Mouse (Mus musculus) heart, embryonic 13.5 days (tissue): ENCODE results near the gene Pgp. TPM values are rescaled to one million over a fixed set of nuclear protein-coding genes. Genes with fewer than 3 reads are reported as not detected.

Source experiments
- ATAC-seq: fragments of 200-750 bp; cut with Nextera tagmentation; 2 replicates; pipeline ENCODE4 v1.8.0; 2017; ENCODE audit warnings: moderate TSS enrichment; ENCODE audit not compliant: insufficient number of reproducible peaks, low FRiP score, low TSS enrichment; ENCODE audit errors: extremely low read depth
- H3K27ac ChIP-seq: fragments of 300-500 bp; sonication (generic); replicated peaks from 2 replicates; pipeline ENCODE4 v1.5.1; 2015; ENCODE audit warnings: moderate library complexity, mild to moderate bottlenecking, inconsistent platforms
- H3K27me3 ChIP-seq: fragments of 300-500 bp; sonication (generic); replicated peaks from 2 replicates; pipeline ENCODE4 v1.6.1; 2015; ENCODE audit warnings: mild to moderate bottlenecking, inconsistent platforms
- H3K36me3 ChIP-seq: fragments of 300-500 bp; sonication (generic); 2 replicates; pipeline ENCODE4 v1.6.1; 2015; ENCODE audit warnings: mild to moderate bottlenecking, inconsistent platforms
- H3K4me1 ChIP-seq: fragments of 300-500 bp; sonication (generic); 2 replicates; pipeline ENCODE4 v1.6.1; 2015; ENCODE audit warnings: inconsistent platforms
- H3K4me2 ChIP-seq: fragments of 300-500 bp; sonication (generic); 2 replicates; pipeline ENCODE4 v1.6.1; 2015; ENCODE audit warnings: inconsistent platforms, mild to moderate bottlenecking, moderate library complexity
- H3K4me3 ChIP-seq: fragments of 300-500 bp; sonication (generic); 2 replicates; pipeline ENCODE4 v1.5.1; 2015; ENCODE audit warnings: moderate library complexity, mild to moderate bottlenecking, inconsistent platforms
- H3K9ac ChIP-seq: fragments of 300-500 bp; sonication (generic); 2 replicates; pipeline ENCODE4 v1.6.1; 2015; ENCODE audit warnings: inconsistent platforms, mild to moderate bottlenecking, moderate library complexity
- H3K9me3 ChIP-seq: fragments of 300-500 bp; sonication (generic); 2 replicates; pipeline ENCODE4 v1.6.1; 2016; ENCODE audit warnings: inconsistent platforms
- WGBS: fragments of 180-500 bp; shearing (Covaris S2); methylation state at CpG from one replicate; pipeline ENCODE4 v1.1.7; 2015; ENCODE audit warnings: mixed read lengths; 5-methylcytosine and 5-hydroxymethylcytosine counted together
- polyA plus RNA-seq: library from polyadenylated mRNA; unstranded; fragments of >200 nt; fragmentation: Nextera tagmentation; extraction: Ambion mirVana; gene quantifications from 2 replicates; pipeline ENCODE4 v1.2.1, GENCODE M21; 2015

Pgp gene
- polyA plus RNA-seq, 1 experiment from 2014 or later: 61.3 TPM

DNA sequence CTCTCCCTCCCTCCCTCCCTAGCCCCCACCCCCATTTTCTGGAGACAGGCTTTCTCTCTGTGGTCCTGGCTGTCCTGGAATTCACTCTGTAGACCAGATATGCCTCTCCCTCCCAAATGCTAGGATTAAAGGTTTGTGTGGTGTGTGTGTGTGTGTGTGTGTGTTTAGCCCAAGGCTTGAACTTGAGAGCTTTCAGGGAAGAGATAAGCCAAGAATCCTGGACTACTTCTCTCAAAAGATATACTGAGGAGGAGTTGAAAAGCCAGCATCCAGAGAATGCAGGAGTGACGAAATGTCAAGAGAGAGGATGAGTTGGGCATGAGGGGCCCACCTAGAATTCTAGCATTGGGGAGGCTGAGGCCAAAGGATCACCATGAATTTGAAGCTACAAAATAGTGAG lies 7.3 kb upstream of the Pgp start:
- no peak for ATAC-seq
- Histone ChIP-seq H3K4me2 (peak overlapping the region; percentile 20; the same call in 1 of the 2 replicates), H3K4me3 (no peak overlapping the region), H3K4me1 (peaks cover 14% of the 10 kb centered on the region), H3K9me3 (no peaks in the 10 kb centered on the region), H3K9ac (0 out of 2 replicates have a peak overlapping the region, but pooled peaks have one; percentile 37), H3K27ac (peak overlapping the region; percentile 50; the same call in 1 of the 2 replicates), H3K27me3 (no peaks in the 10 kb centered on the region), H3K36me3 (no peaks in the 10 kb centered on the region)
- 50% methylated on average over 1 of the region's 1 CpGs for WGBS

DNA sequence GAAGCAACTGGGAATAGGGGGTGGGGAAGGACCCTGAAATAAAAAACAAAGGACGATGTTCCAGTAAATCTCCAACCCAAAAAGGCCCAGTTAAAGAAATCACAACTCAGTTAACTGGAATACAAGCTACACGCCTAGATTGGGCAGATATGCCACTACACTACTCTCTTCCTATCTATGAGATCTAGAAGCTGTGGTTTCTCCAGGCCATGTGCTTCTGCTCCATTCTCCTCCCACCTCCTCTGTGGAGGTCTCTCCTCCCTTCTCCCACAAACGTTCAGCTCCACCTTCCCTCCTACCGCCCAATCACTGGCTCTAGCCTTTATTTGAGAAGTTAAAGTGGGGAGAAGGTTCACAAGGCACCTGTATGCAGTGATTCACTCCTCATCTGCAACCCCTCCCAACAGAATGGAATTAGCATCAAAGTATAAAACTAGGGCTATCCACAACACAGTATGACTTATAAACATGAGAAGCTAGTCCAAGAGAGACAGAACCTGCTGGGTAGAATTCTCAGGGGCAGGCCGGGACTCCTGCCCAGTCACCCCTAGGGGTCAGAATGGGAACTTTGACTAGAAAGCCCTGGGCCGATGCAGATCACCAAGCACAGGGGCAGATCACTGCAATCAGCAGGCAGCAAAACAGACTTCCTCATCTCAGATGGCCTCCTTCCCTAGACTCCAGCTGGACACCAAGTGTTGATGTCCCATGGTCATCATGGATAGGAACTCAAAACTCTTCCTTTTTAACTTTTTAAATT lies 6.6 kb upstream of the Pgp start:
- Histone ChIP-seq H3K9ac (no peak overlapping the region), H3K4me2 (peak overlapping the region; percentile 20; the same call in 1 of the 2 replicates), H3K4me3 (no peak overlapping the region), H3K27ac (peak overlapping the region; percentile 16; the same call in 1 of the 2 replicates), H3K36me3 (no peaks in the 10 kb centered on the region), H3K9me3 (no peaks in the 10 kb centered on the region), H3K27me3 (no peaks in the 10 kb centered on the region), H3K4me1 (peaks cover 14% of the 10 kb centered on the region)
- ATAC-seq: no peak
- WGBS: 44% methylated on average over 6 of the region's 6 CpGs

- 93% methylated on average over 5 of the region's 5 CpGs for WGBS
- H3K36me3 ChIP-seq: peaks cover 11% of the 10 kb centered on the region
- ATAC-seq: no peak
- H3K9ac ChIP-seq: no peak overlapping the region
- H3K27ac ChIP-seq: no peak overlapping the region
- H3K4me2 ChIP-seq: no peak overlapping the region
- peaks cover 34% of the 10 kb centered on the region for H3K4me1 ChIP-seq
- no peak overlapping the region for H3K4me3 ChIP-seq
- H3K27me3 ChIP-seq: no peaks in the 10 kb centered on the region
- no peaks in the 10 kb centered on the region for H3K9me3 ChIP-seq
Measured at GRCm38 (mm10) chr17:24468636-24469246, 1.5 kb upstream of the Pgp start.

DNA sequence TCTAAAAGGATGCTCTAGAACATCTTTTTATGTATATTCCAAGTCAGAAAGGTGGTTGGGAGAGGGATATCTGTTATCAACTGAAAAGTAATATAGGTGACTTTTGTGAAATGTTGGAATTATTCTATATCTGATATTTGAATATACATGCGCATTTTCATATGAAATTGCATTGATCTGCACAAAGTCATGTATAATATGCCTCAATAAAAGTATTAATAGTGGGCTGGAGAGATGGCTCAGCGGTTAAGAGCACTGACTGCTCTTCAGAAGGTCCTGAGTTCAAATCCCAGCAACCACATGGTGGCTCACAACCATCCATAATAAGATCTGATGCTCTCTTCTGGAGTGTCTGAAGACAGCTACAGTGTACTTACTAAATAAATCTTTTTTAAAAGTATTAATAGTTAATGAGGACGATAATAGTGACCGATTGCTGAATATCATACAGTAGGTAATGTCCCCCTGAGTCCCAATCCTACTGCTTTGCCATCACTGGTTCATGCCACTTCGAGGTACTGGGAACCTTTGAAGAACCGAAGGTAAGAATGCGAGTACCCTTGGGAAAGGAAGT lies 769 bp upstream of the Pgp start:
- Histone ChIP-seq H3K4me2 (peak overlapping the region; percentile 100), H3K27me3 (no peaks in the 10 kb centered on the region), H3K27ac (peak overlapping the region; percentile 89), H3K36me3 (peaks cover 18% of the 10 kb centered on the region), H3K4me1 (peaks cover 40% of the 10 kb centered on the region), H3K9ac (peak overlapping the region; percentile 97), H3K4me3 (peak overlapping the region; percentile 95), H3K9me3 (no peaks in the 10 kb centered on the region)
- WGBS: 17% methylated on average over 7 of the region's 7 CpGs
- no peak for ATAC-seq

GRCm38 (mm10) chr17:24470701-24471527 lies 722 bp downstream of the Pgp start:
- Histone ChIP-seq H3K4me2 (peak overlapping the region; percentile 100), H3K27me3 (no peaks in the 10 kb centered on the region), H3K36me3 (peaks cover 33% of the 10 kb centered on the region), H3K4me3 (peak overlapping the region; percentile 95), H3K4me1 (peaks cover 42% of the 10 kb centered on the region), H3K9ac (peak overlapping the region; percentile 97), H3K9me3 (no peaks in the 10 kb centered on the region), H3K27ac (peak overlapping the region; percentile 89)
- peak; percentile 11; the same call in 1 of the 2 replicates for ATAC-seq
- under 1% methylated on average over 68 of the region's 68 CpGs for WGBS

DNA sequence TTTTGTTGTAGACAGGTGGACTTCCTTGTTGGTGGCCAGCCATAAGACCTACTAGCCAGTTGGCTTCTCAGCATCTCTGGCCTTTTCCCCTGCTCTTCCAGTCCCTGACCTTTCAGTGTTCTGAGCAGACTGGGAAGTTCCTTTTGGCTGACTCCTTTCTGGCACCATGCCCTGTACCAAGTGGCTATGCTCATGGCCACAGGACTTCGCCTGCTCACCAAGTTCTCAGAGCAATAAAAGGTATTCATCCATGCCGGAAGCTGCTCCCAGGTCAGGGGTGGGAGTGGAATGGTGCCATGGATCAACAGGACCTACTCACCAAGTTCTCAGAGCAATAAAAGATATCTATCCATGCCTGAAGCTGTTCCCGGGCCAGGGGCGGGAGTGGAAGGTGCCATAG lies 2.3 kb downstream of the Pgp start:
- peaks cover 48% of the 10 kb centered on the region for H3K36me3 ChIP-seq
- no peak for ATAC-seq

GRCm38 (mm10) chr17:24473612-24474275 lies 3.6 kb downstream of the Pgp start, which contains the start of gene Bricd5:
TSS of gene Bricd5 (plus strand) at chr17:24473884.
- Histone ChIP-seq H3K4me2 (peak within 1 kb of the TSS; percentile 100), H3K4me1 (peaks cover 52% of the 10 kb centered on the region), H3K9me3 (no peaks in the 10 kb centered on the region), H3K9ac (peak within 1 kb of the TSS; percentile 37), H3K27ac (no peak within 1 kb of the TSS), H3K36me3 (peaks cover 48% of the 10 kb centered on the region), H3K27me3 (no peaks in the 10 kb centered on the region), H3K4me3 (peak within 1 kb of the TSS; percentile 95; the same call in 1 of the 2 replicates)
- WGBS: 64% methylated on average over 6 of the region's 6 CpGs
- ATAC-seq: no peak

More for the DNA sequence above, 2.3 kb downstream of the Pgp start:
- peak overlapping the region; percentile 100 for H3K4me2 ChIP-seq
- no peak overlapping the region for H3K27ac ChIP-seq
- no peaks in the 10 kb centered on the region for H3K27me3 ChIP-seq
- H3K4me3 ChIP-seq: peak overlapping the region; percentile 95
- H3K9me3 ChIP-seq: no peaks in the 10 kb centered on the region
- peak overlapping the region; percentile 97 for H3K9ac ChIP-seq
- WGBS: 75% methylated on average over 4 of the region's 4 CpGs
- H3K4me1 ChIP-seq: peaks cover 43% of the 10 kb centered on the region

DNA sequence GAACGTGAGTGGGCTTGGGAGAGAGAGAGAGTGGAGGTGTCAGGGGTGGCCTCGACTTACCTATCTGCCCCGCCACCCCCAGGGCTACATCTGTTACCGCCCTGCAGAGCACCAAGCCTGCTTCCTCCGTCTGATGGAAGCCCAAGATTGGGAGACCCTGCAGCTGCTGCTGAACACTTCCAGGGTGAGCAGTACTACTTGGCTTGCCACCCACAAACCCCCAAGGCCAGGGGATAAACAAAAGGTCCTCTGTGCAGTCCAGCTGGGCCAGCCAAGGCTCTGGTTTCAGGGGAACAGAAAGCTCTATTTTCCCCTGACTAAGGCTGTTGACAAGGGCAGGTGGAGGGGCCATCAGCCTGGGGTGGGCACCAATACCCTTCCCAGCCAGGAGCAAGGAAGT lies 4.4 kb downstream of the Pgp start:
- WGBS: 73% methylated on average over 5 of the region's 5 CpGs
- Histone ChIP-seq H3K9ac (peak overlapping the region; percentile 24; the same call in 1 of the 2 replicates), H3K4me2 (no peak overlapping the region), H3K4me3 (no peak overlapping the region), H3K27me3 (no peaks in the 10 kb centered on the region), H3K9me3 (no peaks in the 10 kb centered on the region), H3K36me3 (peaks cover 48% of the 10 kb centered on the region), H3K4me1 (peaks cover 49% of the 10 kb centered on the region), H3K27ac (no peak overlapping the region)
- no peak for ATAC-seq

DNA sequence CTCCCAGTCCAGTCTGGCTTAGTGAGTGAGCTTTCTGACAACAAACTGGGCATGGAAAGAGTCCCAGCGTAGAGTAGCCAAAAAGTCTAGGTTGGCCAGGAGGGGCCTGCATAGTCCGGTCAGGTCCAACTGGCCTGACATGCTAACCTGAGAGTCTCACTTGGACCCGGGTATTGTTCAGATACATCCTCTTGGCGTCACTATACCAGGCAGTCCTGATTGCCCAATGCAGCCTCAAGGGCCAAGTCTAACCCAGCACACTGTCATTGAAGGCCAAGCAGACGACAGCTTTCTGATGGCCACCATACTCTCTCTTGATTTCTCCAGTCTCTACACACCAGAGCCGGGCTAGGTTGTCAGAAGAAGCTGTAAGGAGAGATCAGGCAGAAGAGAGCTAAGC lies 5.4 kb downstream of the Pgp start:
- Histone ChIP-seq H3K9ac (no peak overlapping the region), H3K4me3 (no peak overlapping the region), H3K9me3 (no peaks in the 10 kb centered on the region), H3K4me1 (peaks cover 58% of the 10 kb centered on the region), H3K27ac (no peak overlapping the region), H3K27me3 (no peaks in the 10 kb centered on the region), H3K36me3 (peaks cover 48% of the 10 kb centered on the region), H3K4me2 (no peak overlapping the region)
- WGBS: 88% methylated on average over 6 of the region's 6 CpGs
- ATAC-seq: no peak

GRCm38 (mm10) chr17:24476022-24476776 lies 6.0 kb downstream of the Pgp start:
- Histone ChIP-seq H3K9ac (0 out of 2 replicates have a peak overlapping the region, but pooled peaks have one; percentile 29), H3K36me3 (peaks cover 48% of the 10 kb centered on the region)
- 89% methylated on average over 10 of the region's 10 CpGs for WGBS

More at GRCm38 (mm10) chr17:24476022-24476776, 6.0 kb downstream of the Pgp start:
- no peak overlapping the region for H3K4me2 ChIP-seq
- H3K9me3 ChIP-seq: no peaks in the 10 kb centered on the region
- H3K27ac ChIP-seq: no peak overlapping the region
- H3K4me3 ChIP-seq: no peak overlapping the region
- H3K27me3 ChIP-seq: no peaks in the 10 kb centered on the region
- no peak for ATAC-seq
- peaks cover 53% of the 10 kb centered on the region for H3K4me1 ChIP-seq
